Mouse (Mus musculus) lung, postnatal 0 days (tissue): ENCODE measurements around the gene Rufy1.

ENCODE experiments used
- CTCF ChIP-seq: IDR thresholded peaks from 2 replicates; pipeline ENCODE4 v1.5.1; 2016; ENCODE audit warnings: antibody characterized with exemption, mild to moderate bottlenecking
- EP300 ChIP-seq: IDR thresholded peaks from 2 replicates; pipeline ENCODE4 v1.6.1; 2016; ENCODE audit warnings: antibody characterized with exemption, mild to moderate bottlenecking, control low read depth

DNA sequence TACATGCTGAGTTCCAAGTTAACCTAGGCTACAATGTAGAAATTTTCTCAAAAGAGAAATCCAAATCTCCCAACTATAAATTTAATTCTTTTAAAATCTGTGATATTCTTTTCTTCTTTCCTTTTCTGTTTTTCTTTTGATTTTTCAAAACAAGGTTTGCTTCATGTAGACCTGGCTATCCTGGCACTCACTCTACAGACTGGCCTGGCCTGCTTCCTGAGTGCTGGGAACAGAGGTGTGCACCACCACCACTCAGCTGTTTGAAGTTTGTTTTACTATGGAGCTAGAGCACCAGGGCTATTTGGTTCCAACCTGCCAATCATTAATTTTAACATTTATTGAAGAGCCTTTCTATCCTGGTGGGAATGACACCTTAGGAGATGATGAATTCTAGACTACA lies 57.8 kb downstream of the Rufy1 start:
- TF ChIP-seq CTCF (no peak), EP300 (no peak)
